Mouse (Mus musculus): ENCODE results near the gene Zbtb25. TPM values are rescaled to one million over a fixed set of nuclear protein-coding genes. Genes with fewer than 3 reads are reported as not detected.

Zbtb25 gene
- polyA plus RNA-seq, 1 experiment from 2014 or later, result 4.3 TPM

GRCm38 (mm10) chr12:76405971-76406370 is 36.6 kb upstream of the Zbtb25 start:
- TF ChIP-seq CTCF (IDR thresholded peaks at IDR 0.05; ENCODE audit: low read depth), result no peak
- no peaks in the 10 kb centered on the region for H3K9me3 ChIP-seq (ENCODE audit: control insufficient read depth)
- no peaks in the 10 kb centered on the region; the same call in 1 of the 2 replicates for H3K4me1 ChIP-seq (replicated peaks; ENCODE audit: control insufficient read depth, insufficient read depth, low read length)
- no peaks in the 10 kb centered on the region for H3K36me3 ChIP-seq (ENCODE audit: control insufficient read depth, insufficient read depth)
- H3K4me2 ChIP-seq (replicated peaks; ENCODE audit: low read depth), result peak overlapping the region; percentile 76
- ATAC-seq, result no peak
- H3K27me3 ChIP-seq (replicated peaks; ENCODE audit: control insufficient read depth, insufficient read depth, low read length), result peaks cover 26% of the 10 kb centered on the region
- H3K9ac ChIP-seq (ENCODE audit: low read depth, low read length), result no peak overlapping the region
- no peak overlapping the region for H3K27ac ChIP-seq (ENCODE audit: low read depth, low read length)
- 5% methylated on average over 23 of the region's 23 CpGs for WGBS
- H3K4me3 ChIP-seq (ENCODE audit: low read depth, low read length), result peak overlapping the region; percentile 83

GRCm38 (mm10) chr12:76405183-76405970 is 36.0 kb upstream of the Zbtb25 start:
- Histone ChIP-seq H3K27me3 (replicated peaks; ENCODE audit: control insufficient read depth, insufficient read depth, low read length) (peaks cover 26% of the 10 kb centered on the region), H3K9me3 (ENCODE audit: control insufficient read depth) (no peaks in the 10 kb centered on the region), H3K4me1 (replicated peaks; ENCODE audit: control insufficient read depth, insufficient read depth, low read length) (no peaks in the 10 kb centered on the region; the same call in 1 of the 2 replicates), H3K36me3 (ENCODE audit: control insufficient read depth, insufficient read depth) (no peaks in the 10 kb centered on the region), H3K27ac (ENCODE audit: low read depth, low read length) (no peak overlapping the region), H3K4me3 (ENCODE audit: low read depth, low read length) (peak overlapping the region; percentile 83), H3K9ac (ENCODE audit: low read depth, low read length) (0 out of 2 replicates have a peak overlapping the region, but pooled peaks have one; percentile 18), H3K4me2 (replicated peaks; ENCODE audit: low read depth) (peak overlapping the region; percentile 76)
- WGBS, result 5% methylated on average over 64 of the region's 64 CpGs
- no peak for ATAC-seq
- 0 out of 2 replicates have a peak, but pooled peaks have one; percentile 15 for TF ChIP-seq CTCF (IDR thresholded peaks at IDR 0.05; ENCODE audit: low read depth)

DNA sequence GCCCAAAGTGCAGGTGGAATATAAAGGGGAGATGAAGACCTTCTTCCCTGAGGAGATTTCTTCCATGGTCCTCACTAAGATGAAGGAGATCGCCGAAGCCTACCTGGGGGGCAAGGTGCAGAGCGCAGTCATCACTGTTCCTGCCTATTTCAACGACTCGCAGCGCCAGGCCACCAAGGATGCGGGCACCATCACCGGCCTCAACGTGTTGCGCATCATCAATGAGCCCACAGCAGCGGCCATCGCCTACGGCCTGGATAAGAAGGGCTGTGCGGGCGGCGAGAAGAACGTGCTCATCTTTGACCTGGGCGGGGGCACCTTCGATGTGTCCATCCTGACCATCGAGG is 35.4 kb upstream of the Zbtb25 start:
- H3K9ac ChIP-seq (ENCODE audit: low read depth, low read length), result 0 out of 2 replicates have a peak overlapping the region, but pooled peaks have one; percentile 18
- no peak for TF ChIP-seq CTCF (IDR thresholded peaks at IDR 0.05; ENCODE audit: low read depth)
- no peaks in the 10 kb centered on the region for H3K36me3 ChIP-seq (ENCODE audit: control insufficient read depth, insufficient read depth)
- H3K4me3 ChIP-seq (ENCODE audit: low read depth, low read length), result peak overlapping the region; percentile 83
- H3K27ac ChIP-seq (ENCODE audit: low read depth, low read length), result no peak overlapping the region
- H3K4me2 ChIP-seq (replicated peaks; ENCODE audit: low read depth), result peak overlapping the region; percentile 76
- peaks cover 26% of the 10 kb centered on the region for H3K27me3 ChIP-seq (replicated peaks; ENCODE audit: control insufficient read depth, insufficient read depth, low read length)
- ATAC-seq, result no peak
- WGBS, result 9% methylated on average over 20 of the region's 20 CpGs
- H3K4me1 ChIP-seq (replicated peaks; ENCODE audit: control insufficient read depth, insufficient read depth, low read length), result no peaks in the 10 kb centered on the region; the same call in 1 of the 2 replicates
- H3K9me3 ChIP-seq (ENCODE audit: control insufficient read depth), result no peaks in the 10 kb centered on the region

DNA sequence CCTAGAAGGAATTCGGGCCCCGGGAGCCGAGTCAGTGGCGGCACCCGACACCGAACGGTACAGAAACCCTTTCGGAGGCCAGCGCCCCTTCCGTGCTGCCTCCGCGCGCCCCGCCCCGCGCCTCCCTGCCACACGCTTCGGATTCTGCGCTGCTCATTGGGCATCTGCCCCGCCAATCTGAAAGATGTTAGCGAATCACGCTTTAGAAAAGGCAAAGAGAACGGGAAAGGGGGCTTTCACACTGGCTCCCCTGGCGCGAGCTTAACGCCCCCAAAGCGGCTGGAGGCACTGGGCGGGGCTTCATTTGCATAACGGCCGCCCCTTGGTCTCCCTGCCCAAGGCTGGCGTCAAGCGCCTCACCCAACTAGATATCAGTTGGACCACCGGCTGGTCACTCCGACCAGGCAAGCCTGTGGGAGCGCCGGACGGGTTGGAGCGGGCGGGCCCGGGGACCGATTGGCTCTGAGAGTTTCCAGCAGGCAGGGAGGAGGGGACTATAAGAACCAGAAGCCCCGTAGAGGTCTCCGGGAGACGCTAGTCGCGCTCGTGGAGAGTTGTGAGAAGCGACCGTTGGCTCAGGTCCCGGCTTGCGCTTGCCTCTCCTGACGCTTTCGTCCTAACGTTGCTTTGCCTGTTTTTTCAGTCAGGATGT is 34.6 kb upstream of the Zbtb25 start, which contains the start of gene Hspa2:
TSS of gene Hspa2 (plus strand) at position 291 of the 652 bp plus-strand sequence.
- Histone ChIP-seq H3K4me1 (replicated peaks; ENCODE audit: control insufficient read depth, insufficient read depth, low read length) (no peaks in the 10 kb centered on the region; the same call in 1 of the 2 replicates), H3K4me2 (replicated peaks; ENCODE audit: low read depth) (peak within 1 kb of the TSS; percentile 76), H3K9ac (ENCODE audit: low read depth, low read length) (peak within 1 kb of the TSS; percentile 45), H3K36me3 (ENCODE audit: control insufficient read depth, insufficient read depth) (no peaks in the 10 kb centered on the region), H3K27ac (ENCODE audit: low read depth, low read length) (peak within 1 kb of the TSS; percentile 88), H3K4me3 (ENCODE audit: low read depth, low read length) (peak within 1 kb of the TSS; percentile 83), H3K27me3 (replicated peaks; ENCODE audit: control insufficient read depth, insufficient read depth, low read length) (peaks cover 26% of the 10 kb centered on the region), H3K9me3 (ENCODE audit: control insufficient read depth) (no peaks in the 10 kb centered on the region)
- peak; percentile 94 for ATAC-seq
- under 1% methylated on average over 54 of the region's 54 CpGs for WGBS
- TF ChIP-seq CTCF (IDR thresholded peaks at IDR 0.05; ENCODE audit: low read depth), result peak; percentile 14

GRCm38 (mm10) chr12:76402991-76403885 is 33.8 kb upstream of the Zbtb25 start:
- Histone ChIP-seq H3K9me3 (ENCODE audit: control insufficient read depth) (no peaks in the 10 kb centered on the region), H3K9ac (ENCODE audit: low read depth, low read length) (peak overlapping the region; percentile 45), H3K36me3 (ENCODE audit: control insufficient read depth, insufficient read depth) (no peaks in the 10 kb centered on the region), H3K4me1 (replicated peaks; ENCODE audit: control insufficient read depth, insufficient read depth, low read length) (no peaks in the 10 kb centered on the region; the same call in 1 of the 2 replicates), H3K27ac (ENCODE audit: low read depth, low read length) (peak overlapping the region; percentile 88), H3K27me3 (replicated peaks; ENCODE audit: control insufficient read depth, insufficient read depth, low read length) (peaks cover 26% of the 10 kb centered on the region), H3K4me3 (ENCODE audit: low read depth, low read length) (peak overlapping the region; percentile 83), H3K4me2 (replicated peaks; ENCODE audit: low read depth) (peak overlapping the region; percentile 76)
- ATAC-seq, result peak; percentile 79
- 3% methylated on average over 51 of the region's 54 CpGs for WGBS
- TF ChIP-seq CTCF (IDR thresholded peaks at IDR 0.05; ENCODE audit: low read depth), result no peak
